Mouse (Mus musculus) liver (tissue): ENCODE measurements around the gene Gm49320.
"Not testable (repeated sequence)": the region's sequence is repeated elsewhere in the genome, so short reads cannot be mapped to it uniquely, and the experiment has no call there.

Source experiments
- DNase-seq: peaks from one replicate; pipeline ENCODE4 v3.0.0-alpha.2; 2020; ENCODE audit warnings: mixed read lengths

The Gm49320 gene

GRCm38 (mm10) chr8:4226739-4227347, 11.8 kb upstream of the Gm49320 start, which contains the start of gene Lrrc8e:
Gene Lrrc8e, plus strand, starts transcription at chr8:4226827.
- DNase-seq: peak; percentile 47

- no peak for DNase-seq
These were observed 10.7 kb upstream of the Gm49320 start for GRCm38 (mm10) chr8:4227919-4228318.

- no peak for DNase-seq
These were observed 8.9 kb upstream of the Gm49320 start for GRCm38 (mm10) chr8:4229784-4230183.

- DNase-seq: no peak
These were observed 7.9 kb upstream of the Gm49320 start for GRCm38 (mm10) chr8:4230612-4231351.

- DNase-seq: no peak
These were observed 741 bp upstream of the Gm49320 start for GRCm38 (mm10) chr8:4237814-4238433.

- no peak for DNase-seq
These were observed 677 bp downstream of the Gm49320 start for GRCm38 (mm10) chr8:4239193-4239890.

- DNase-seq: no peak
These were observed 6.4 kb downstream of the Gm49320 start for GRCm38 (mm10) chr8:4245061-4245460.

- DNase-seq: no peak
These were observed 7.1 kb downstream of the Gm49320 start for GRCm38 (mm10) chr8:4245737-4246136.

GRCm38 (mm10) chr8:4247241-4247640, 8.6 kb downstream of the Gm49320 start:
- no peak for DNase-seq

GRCm38 (mm10) chr8:4247951-4248540, 9.4 kb downstream of the Gm49320 start, which contains the start of gene Tgfbr3l:
Gene Tgfbr3l, plus strand, starts transcription at chr8:4248214.
- no peak for DNase-seq

- DNase-seq: no peak
These were observed 10.5 kb downstream of the Gm49320 start for GRCm38 (mm10) chr8:4249213-4249612.

GRCm38 (mm10) chr8:4250306-4250970, 11.8 kb downstream of the Gm49320 start:
- peak; percentile 87 for DNase-seq

- DNase-seq: no peak
These were observed 13.6 kb downstream of the Gm49320 start for GRCm38 (mm10) chr8:4252116-4252760.

- peak; percentile 98 for DNase-seq
These were observed 14.5 kb downstream of the Gm49320 start, which contains the start of gene Snapc2 for GRCm38 (mm10) chr8:4252934-4253841. Gene Snapc2, plus strand, starts transcription at chr8:4253080.

GRCm38 (mm10) chr8:4254001-4254400, 15.3 kb downstream of the Gm49320 start:
- DNase-seq: no peak

- DNase-seq: not testable (repeated sequence)
These were observed 16.8 kb downstream of the Gm49320 start for GRCm38 (mm10) chr8:4255471-4255870.

GRCm38 (mm10) chr8:4256911-4257310, 18.2 kb downstream of the Gm49320 start:
- no peak for DNase-seq

- no peak for DNase-seq
These were observed 18.7 kb downstream of the Gm49320 start for GRCm38 (mm10) chr8:4257350-4257749.

- peak; percentile 83 for DNase-seq
These were observed 19.6 kb downstream of the Gm49320 start for GRCm38 (mm10) chr8:4258233-4258632.

- DNase-seq: no peak
These were observed 20.0 kb downstream of the Gm49320 start for GRCm38 (mm10) chr8:4258678-4259077.
